Mouse (Mus musculus): ENCODE results near the gene Itch.
"Not testable (repeated sequence)": the region's sequence is repeated elsewhere in the genome, so short reads cannot be mapped to it uniquely, and the experiment has no call there.

The Itch gene

DNA sequence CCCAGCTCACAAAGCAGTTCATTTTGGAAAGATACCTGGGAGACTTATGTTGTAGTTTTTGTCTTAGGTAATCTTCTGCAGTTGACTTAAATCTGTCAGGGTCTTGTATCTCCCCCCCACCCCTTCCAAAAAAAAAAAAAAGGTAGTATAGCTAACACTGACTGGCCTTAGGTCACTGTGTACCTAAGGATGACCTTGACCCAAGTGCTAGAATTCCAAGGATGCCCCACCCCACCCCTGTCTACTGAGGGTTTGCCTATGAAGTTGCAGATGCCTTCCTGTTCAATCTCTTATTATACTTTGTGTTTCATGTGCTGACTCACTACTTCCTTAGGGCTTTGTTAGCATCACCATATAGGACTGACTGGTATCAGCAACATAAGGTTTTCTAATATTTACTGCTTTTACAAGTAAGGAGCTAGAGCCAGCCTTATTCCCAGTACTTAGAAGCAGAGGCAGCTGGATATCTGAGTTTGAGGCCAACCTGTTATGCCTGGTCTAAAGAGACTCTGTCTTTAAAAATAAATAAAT, 8.8 kb downstream of the Itch start:
- DNase-seq (ENCODE audit: low spot score in 2 of 2) = no peak

- DNase-seq (ENCODE audit: low spot score in 2 of 2) = not testable (repeated sequence)
Observed at GRCm38 (mm10) chr2:155149296-155149695, 16.0 kb downstream of the Itch start.

GRCm38 (mm10) chr2:155207419-155207818, 74.1 kb downstream of the Itch start:
- DNase-seq (ENCODE audit: low spot score in 2 of 2) = peak in 1 of 2 experiments; percentile 8

- no peak for DNase-seq (ENCODE audit: low spot score in 2 of 2)
Observed at GRCm38 (mm10) chr2:155223145-155223544, 89.8 kb downstream of the Itch start.

DNA sequence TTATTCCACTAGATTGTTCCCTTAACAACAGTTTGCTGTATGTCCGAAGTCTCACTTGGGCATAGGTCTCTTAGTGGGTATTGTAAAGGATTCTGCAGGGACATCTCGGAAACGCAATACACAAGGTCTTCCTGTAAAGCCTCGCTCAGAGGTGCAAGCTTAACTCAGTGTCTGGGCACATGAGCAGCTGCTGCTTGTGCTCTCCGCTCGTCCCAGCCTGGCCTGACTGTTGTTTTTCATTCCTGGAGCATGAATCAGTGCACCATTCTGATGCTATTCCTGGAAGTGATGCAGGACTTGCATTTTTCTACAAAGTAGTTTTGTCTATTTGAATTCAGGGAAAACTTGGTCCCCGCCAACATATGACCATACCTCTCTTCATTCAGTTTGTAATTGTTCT, 91.4 kb downstream of the Itch start:
- no peak for DNase-seq (ENCODE audit: low spot score in 2 of 2)

- DNase-seq (ENCODE audit: low spot score in 2 of 2) = no peak
Observed at GRCm38 (mm10) chr2:155235746-155236361, 102.5 kb downstream of the Itch start.

DNA sequence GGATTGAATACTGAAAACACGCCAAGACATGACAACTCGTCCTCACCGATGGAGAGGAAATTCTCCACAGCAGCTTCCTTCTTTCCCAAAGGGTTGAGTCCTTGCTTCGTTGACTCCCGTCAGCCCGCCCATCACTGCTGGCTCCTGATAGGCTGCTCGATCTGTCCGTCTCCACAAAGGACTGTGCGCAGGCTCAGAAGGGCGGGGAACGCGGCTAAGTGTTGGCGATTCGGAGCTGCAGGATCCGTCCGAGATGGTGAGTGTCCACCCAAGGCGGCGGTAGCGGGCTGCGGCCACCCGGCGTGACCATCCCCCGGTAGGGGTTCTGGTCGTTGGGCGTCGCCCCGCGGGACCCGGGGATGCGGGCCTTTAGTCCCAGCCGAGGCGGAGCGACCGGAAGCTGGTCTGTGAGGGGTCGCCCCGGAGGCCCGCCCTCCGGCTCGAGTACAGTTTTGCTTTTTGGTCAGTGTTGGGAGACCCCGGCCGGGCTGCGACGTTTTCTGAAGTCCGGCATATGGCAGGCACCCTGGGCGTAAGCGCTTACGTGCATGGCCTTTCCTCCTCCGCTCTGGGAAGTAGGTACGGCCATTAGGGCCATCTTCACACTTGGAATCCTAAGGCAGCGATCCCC, 103.2 kb downstream of the Itch start, which contains the start of gene Dynlrb1:
TSS of gene Dynlrb1 (plus strand) at position 172 of the 631 bp plus-strand sequence.
- peak; percentile 99 to 100 for DNase-seq (ENCODE audit: low spot score in 2 of 2)

DNA sequence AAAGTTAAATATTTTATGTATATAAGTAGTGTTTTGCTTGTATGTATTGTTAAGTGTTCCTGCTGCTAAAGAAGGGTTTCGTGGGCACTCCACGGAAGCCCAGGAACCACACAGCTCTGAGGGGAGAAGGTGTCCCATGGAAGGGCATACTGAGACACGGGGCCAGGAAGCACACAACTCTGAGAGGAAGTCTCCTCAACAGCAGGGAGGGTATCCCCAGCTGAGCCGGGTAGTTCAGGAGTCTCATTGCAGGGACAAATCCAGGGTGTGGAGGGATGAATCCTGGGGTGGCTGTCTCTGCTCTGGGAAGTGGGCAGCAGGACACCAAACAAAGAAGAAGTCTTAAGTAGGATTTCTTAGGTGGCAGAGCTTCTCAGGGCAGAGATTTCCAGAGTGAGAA, 104.0 kb downstream of the Itch start:
- DNase-seq (ENCODE audit: low spot score in 2 of 2) = no peak

- peak; percentile 28 to 60 for DNase-seq (ENCODE audit: low spot score in 2 of 2)
Observed at GRCm38 (mm10) chr2:155240915-155241314, 107.6 kb downstream of the Itch start.

- DNase-seq (ENCODE audit: low spot score in 2 of 2) = peak; percentile 36 to 47
Observed at GRCm38 (mm10) chr2:155242296-155242855, 109.1 kb downstream of the Itch start.

DNA sequence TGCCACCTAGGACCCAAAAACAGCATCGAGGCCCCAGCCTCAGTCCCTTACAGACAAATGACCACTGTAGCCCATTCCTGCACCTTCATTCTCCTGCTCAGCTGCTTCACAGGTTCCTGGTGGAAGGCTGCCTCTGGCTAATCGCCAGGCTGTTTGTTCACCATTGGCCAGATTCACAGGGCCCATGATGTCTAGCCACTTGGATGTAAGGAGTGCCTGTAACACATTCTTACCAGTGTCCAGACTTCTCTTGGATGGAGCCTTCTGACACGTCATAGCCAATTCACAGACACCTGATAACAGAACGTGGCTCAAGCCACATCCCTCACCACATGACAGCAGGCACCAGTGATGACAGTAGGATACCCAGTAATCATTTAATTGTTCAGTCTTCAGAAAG, 112.9 kb downstream of the Itch start:
- no peak for DNase-seq (ENCODE audit: low spot score in 2 of 2)

DNA sequence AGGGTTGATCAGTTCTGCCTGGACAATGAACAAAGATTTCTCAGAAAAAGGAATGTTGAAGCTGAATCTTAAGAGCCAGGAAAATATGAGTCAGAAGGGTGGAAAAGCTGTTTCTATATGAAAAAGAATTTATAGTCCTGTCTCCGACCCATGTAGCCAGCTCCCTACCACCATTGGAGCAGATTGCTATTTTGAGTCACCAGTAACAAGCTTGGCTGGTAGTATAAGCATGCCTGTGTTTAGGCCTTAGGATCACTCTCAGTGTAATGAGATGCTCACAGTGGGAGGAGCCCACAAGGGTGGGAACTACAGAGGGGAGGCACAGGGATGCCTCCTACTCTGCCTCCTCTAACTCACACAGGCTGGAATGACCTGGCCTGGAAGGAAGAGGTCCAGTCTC, 114.9 kb downstream of the Itch start:
- no peak for DNase-seq (ENCODE audit: low spot score in 2 of 2)

GRCm38 (mm10) chr2:155248718-155249117, 115.4 kb downstream of the Itch start:
- no peak for DNase-seq (ENCODE audit: low spot score in 2 of 2)

DNA sequence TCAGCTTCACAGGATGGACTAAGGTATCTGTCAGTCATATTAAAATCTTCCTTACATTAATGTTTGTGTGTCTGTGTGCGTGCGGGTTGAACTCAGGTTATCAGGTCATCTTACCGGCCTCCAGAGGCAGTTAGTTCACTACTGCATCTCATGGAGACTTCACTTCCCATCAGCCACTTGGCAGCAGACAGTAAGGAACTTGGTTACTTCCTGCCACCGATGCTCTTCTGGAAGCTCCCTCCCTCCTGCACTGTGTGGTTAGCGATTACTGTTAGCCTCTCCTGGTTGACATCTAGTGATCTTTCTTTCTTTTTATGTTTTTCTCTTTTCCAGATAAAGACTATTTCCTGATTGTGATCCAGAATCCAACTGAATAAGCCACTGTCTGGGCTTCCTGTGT, 116.3 kb downstream of the Itch start:
- no peak for DNase-seq (ENCODE audit: low spot score in 2 of 2)

- DNase-seq (ENCODE audit: low spot score in 2 of 2) = no peak
Observed at GRCm38 (mm10) chr2:155265526-155265925, 132.2 kb downstream of the Itch start.

- no peak for DNase-seq (ENCODE audit: low spot score in 2 of 2)
Observed at GRCm38 (mm10) chr2:155266896-155267295, 133.6 kb downstream of the Itch start.

GRCm38 (mm10) chr2:155271957-155272356, 138.6 kb downstream of the Itch start:
- DNase-seq (ENCODE audit: low spot score in 2 of 2) = no peak

GRCm38 (mm10) chr2:155272396-155273170, 139.3 kb downstream of the Itch start:
- DNase-seq (ENCODE audit: low spot score in 2 of 2) = no peak

DNA sequence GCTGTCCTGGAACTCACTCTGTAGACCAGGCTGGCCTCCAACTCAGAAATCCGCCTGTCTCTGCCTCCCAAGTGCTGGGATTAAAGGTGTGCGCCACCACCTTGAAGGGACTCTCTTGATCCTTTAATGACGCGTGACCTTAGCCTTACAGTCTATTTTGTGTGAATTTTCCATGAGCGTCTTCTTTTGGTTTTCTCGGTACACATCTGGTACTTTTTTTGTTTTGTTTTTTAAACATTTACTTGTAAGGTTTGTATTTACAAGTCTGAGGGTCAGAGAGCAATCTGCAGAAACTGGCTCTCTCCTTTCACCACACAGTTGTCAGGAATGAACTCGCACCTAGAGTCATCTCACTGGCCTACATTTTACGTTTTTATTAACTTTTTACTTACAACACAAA, 140.3 kb downstream of the Itch start:
- no peak for DNase-seq (ENCODE audit: low spot score in 2 of 2)

DNA sequence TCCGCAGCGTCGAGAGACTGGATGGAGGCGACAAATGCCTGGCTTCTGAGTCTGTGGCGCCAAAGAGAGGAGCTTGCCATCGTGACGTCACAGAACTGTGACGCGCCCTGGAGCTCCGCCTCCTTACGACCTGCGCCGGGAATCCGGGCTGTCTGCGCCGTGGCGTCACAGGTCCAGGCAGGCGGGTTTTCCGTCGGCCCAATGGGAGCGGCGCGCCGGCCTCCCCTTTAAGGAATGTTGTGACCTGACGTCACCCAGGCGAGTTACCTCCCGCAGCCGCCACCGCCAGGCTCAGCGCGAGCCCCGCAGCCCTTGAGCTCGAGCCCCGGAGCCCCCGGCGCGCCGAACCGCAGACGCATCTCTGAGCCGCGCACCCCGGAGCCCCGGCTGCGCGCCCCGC, 142.9 kb downstream of the Itch start, which contains the start of gene Map1lc3a:
TSS of gene Map1lc3a (plus strand) at position 103 of the 400 bp plus-strand sequence.
- DNase-seq (ENCODE audit: low spot score in 2 of 2) = peak; percentile 92 to 95

Data from urinary bladder, postnatal 36 days (tissue).